Mouse (Mus musculus) G1E (cell line): ENCODE measurements around the gene Sh3bp2.

Experiments used
- CTCF ChIP-seq: IDR thresholded peaks from 2 replicates; pipeline ENCODE4 v1.5.1; 2012; ENCODE audit warnings: low read depth, low read length, inconsistent platforms, mixed read lengths
- GATA1 ChIP-seq: IDR thresholded peaks from 2 replicates; pipeline ENCODE4 v1.6.1; 2012; ENCODE audit warnings: borderline replicate concordance, low read length, inconsistent platforms, mixed read lengths
- GATA2 ChIP-seq: IDR thresholded peaks from 2 replicates; pipeline ENCODE4 v1.6.1; 2012; ENCODE audit warnings: low read depth, low read length, inconsistent platforms, borderline replicate concordance
- POLR2AphosphoS5 ChIP-seq: IDR thresholded peaks from 2 replicates; pipeline ENCODE4 v1.6.1; 2012; ENCODE audit warnings: low read depth, low read length, inconsistent platforms; ENCODE audit not compliant: insufficient replicate concordance
- TAL1 ChIP-seq: conservative IDR thresholded peaks from 2 replicates; pipeline ENCODE4 v1.6.1; 2012; ENCODE audit warnings: low read depth, low read length, inconsistent platforms, mixed read lengths

GRCm38 (mm10) chr5:34514218-34514566 is 11.4 kb upstream of the Sh3bp2 start:
- no peak for TF ChIP-seq CTCF
- no peak for TF ChIP-seq GATA1
- no peak for TF ChIP-seq TAL1
- no peak for TF ChIP-seq POLR2AphosphoS5
- TF ChIP-seq GATA2 = no peak
